Mouse (Mus musculus) left cerebral cortex, postnatal 10 days (tissue): ENCODE data around the gene Pum1. TPM values are rescaled to one million over a fixed set of nuclear protein-coding genes. Genes with fewer than 3 reads are reported as not detected.

ENCODE experiments used
- DNase-seq, 2 experiments: peaks; one replicate each; pipeline ENCODE4 v3.0.0; 2021 to 2022; ENCODE audit warnings: low spot score in 2 of 2, mixed read lengths in 1 of 2; ENCODE audit errors: extremely low spot score in 1 of 2
- intact Hi-C: fragments of 180-260 bp; cut with DNase I; formaldehyde crosslinking; loops from one replicate; pipeline ENCODE4 v1.15.1; 2025
- total RNA-seq, 2 experiments: library from RNA; stranded (reverse); gene quantifications; 2 replicates each; pipeline ENCODE4 v1.2.3; 2021

Pum1 gene
- total RNA-seq, 2 experiments from 2014 or later = 107 to 113 TPM

DNA sequence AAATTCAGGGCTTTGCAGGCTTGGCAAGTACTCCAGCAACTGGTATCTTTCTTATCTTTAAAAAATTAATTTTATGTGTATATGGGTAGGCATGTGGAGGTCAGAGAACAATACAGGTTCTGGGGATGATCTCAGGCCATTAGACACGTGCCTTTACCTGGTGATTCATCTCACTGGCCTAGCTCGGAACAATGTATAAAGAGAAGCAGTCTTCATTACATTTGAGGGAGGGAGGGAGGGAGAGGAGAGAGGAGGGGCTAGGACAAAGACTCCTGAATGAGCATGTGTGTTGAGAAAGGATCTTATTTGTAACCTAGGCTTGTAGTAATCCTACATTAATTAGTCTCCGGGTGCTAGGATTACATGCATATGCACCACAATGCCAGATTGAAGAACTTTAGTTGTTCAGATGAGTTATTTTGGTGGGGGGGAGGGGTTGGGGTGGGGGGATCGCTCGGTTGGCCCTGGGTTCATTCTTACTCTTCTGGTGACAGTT is 48.3 kb downstream of the Pum1 start:
- no peak for DNase-seq
- intact Hi-C loops = no loop called here

DNA sequence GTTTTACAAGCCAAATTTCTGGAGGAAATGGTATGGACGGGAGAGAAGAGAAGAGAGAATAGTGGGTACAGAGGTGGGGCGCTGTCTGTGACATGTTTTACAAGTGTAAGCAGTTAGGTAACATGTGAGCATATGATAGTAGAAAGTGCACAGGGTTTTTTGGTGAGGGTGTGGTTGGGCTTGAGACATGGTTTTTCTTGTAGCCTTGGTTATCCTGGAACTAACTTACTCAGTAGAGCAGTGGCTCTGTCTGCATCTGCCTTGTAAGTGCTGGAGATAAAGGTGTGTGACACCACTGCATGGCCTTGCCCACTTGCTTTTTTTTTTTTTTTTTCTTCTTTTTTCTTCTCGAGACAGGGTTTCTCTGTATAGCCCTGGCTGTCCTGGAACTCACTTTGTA is 49.2 kb downstream of the Pum1 start:
- intact Hi-C loops = no loop called here
- no peak for DNase-seq

GRCm38 (mm10) chr4:130713430-130713829 is 50.3 kb downstream of the Pum1 start:
- intact Hi-C loops = no loop called here

GRCm38 (mm10) chr4:130715126-130715525 is 52.0 kb downstream of the Pum1 start:
- DNase-seq = no peak
- intact Hi-C loops = no loop called here

More at GRCm38 (mm10) chr4:130713430-130713829, 50.3 kb downstream of the Pum1 start:
- DNase-seq = no peak

DNA sequence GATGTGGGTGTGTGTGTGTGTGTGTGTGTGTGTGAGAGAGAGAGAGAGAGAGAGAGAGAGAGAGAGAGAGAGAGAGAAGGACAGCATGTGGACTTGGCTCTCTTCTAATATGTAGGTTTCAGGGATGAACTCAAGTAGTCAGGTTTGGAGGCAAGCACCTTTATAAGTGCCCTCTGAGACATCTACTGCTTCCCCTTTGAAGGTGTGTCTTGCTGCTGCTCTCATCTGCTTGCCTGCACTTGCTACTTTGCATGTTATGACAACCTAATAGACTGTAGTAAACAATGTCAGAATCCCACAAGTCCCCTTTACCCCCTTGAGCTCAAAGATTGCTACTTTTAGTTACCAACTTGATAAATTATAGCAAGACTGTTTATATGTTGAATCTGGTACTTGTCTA is 52.5 kb downstream of the Pum1 start:
- DNase-seq = no peak
- intact Hi-C loops = no loop called here

DNA sequence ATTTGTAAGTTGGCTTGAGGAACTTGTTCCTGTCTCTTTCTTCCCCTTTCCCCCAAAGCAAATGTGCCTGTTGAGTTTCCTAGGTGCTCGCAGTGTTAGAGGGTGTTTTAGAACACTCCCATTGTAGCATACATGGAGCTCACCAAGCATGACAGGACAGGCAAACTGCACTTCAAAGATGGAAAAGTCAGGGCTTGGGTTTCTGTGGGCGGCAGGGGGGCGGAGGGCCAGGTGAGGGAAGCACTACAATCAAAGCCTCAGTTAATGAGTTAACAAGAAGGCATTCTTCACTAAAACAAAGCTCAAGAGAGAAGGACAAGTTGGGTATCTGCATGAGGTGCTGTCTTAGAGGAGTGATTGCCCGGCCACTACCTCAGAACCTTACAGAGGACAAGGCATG is 56.2 kb downstream of the Pum1 start:
- intact Hi-C loops = no loop called here
- no peak for DNase-seq

DNA sequence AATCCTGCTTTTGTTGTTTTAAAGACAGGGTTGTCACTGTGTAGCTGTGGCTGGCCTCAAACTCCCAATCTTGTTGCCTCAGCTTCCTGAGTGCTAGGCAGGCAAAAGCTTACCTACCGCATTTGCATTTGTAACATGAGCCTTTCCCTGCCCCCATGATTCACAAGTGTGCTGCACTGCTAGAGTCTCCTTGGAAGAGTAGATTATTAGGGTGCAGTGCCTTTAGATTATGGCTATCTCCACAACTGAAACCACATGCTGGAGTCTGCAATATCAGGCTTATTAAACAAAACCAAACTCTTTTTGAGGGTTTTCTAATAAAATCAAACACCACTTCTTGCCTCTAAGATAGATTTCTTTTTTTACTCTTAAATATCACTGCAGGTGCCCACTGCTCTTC is 59.5 kb downstream of the Pum1 start:
- no peak for DNase-seq
- intact Hi-C loops = no loop called here

- DNase-seq = peak in 1 of 2 experiments; percentile 35
- intact Hi-C loops = no loop called here
These were observed 63.0 kb downstream of the Pum1 start for GRCm38 (mm10) chr4:130726118-130726517.

- DNase-seq = no peak
- intact Hi-C loops = no loop called here
These were observed 72.8 kb downstream of the Pum1 start for GRCm38 (mm10) chr4:130735957-130736356.

DNA sequence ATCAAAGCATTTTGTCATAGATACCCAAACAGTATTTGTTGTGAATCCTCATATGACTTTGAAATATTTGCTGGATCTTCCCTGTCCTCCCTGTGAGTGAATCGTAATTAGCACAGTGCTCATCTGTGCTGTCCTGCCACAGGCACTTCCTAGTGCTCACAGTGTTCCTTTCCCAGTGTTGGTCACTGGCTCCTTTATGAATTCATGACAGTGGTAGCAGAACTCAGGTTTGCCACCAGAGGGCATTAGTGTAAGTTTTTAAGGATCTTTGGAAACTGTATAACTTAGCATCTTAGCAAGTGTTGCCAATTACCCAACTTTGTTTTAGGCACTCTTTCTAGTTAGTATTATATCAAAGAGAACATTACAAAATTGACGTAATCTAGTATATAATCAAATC is 75.4 kb downstream of the Pum1 start:
- intact Hi-C loops = no loop called here

DNA sequence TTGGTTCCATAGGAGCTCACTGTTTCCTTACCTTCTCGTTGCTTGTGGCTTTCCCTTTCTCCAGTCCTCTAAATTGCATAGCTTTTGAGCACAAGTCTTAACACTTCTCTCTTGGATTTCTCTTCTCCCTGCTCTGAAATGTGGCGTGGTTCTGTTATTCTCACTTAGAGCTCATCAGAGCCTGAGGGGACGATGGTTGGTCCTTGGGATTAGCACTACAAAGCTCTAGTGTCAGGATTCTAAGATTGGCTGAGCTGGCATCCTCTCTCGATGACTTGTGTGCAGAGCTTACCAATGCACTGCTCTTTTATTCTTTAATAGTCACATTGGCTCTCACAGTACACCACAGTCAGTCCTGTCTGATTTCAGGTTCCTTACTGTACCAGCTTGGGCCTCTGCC is 80.9 kb downstream of the Pum1 start:
- DNase-seq = no peak
- intact Hi-C loops = no loop called here

More for the DNA sequence above, 75.4 kb downstream of the Pum1 start:
- peak; percentile 51 to 64 for DNase-seq

DNA sequence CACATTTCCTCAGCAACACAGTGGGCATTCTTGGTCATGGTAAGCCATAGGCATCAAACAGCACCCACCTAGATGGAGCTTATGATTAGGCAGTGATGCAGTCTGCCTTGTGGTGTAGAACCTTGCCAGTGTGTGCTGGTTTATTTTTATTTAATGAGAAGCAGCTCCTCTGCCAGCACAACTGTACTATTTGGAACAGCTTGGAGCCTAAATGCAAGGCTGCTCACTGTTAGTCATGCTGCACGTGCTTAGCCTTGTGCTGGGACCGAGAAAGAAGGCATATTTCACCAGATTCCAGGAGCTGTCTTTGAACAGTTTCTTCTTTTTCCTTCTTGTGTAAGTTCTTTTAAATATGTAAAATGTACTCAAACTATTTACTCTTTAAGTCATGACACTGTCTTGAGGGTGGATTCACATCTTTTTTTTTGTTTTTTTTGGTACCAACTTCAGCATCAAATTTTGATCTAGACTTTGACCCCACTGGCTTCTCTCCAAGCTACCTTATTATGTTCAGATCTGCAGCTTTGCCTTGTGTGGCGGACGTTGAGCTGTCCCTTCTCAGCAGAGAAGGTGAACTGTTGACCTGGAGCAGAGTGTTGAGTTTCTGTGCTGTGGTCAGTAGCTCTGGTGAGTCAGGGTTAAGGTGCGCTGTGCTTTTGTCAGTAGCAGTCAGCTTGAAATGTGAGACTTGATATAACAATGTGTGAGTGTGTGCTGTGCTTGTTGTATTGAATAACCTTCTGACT is 82.6 kb downstream of the Pum1 start:
- intact Hi-C loops = no loop called here

DNA sequence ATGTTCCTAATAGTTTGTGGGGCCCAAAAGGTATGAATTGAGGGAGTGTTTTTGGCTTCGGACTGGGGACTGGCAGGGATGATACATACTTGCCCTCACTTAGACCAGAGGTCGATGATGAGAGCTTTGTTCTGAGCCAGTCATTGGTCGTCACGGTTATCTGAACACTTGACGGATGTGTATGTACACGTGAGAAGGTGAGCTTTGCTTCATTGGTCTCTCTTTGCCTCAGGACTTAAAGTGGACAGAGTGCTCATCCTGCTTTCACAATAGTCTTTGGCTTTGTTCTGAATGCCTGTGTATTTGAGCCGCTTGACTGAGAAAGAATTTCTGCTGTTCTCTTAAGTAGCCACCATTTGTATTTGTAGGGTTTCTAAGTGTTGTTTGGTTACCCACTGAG is 86.4 kb downstream of the Pum1 start:
- DNase-seq = no peak
- intact Hi-C loops = no loop called here

More for the DNA sequence above, 82.6 kb downstream of the Pum1 start:
- DNase-seq = peak; percentile 45 to 79

DNA sequence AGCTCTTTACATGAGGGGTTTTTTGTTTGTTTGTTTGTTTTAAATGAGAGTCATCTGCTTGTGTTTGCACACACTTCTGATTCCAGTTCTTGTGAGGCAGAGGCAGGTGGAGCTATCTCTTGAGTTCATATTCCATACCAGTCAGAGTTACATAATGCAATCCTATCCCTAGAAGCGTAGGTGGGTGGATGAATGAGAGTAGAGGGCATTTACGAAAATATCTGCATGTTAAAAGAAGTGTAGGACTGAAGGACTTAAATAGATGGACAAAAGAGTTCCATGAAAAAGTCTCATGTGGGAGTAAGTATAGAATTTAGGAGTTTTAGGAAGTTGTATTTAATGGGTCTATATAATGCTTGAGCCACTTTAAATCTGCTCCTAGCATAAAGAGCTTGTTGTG is 88.8 kb downstream of the Pum1 start:
- intact Hi-C loops = no loop called here
- no peak for DNase-seq

DNA sequence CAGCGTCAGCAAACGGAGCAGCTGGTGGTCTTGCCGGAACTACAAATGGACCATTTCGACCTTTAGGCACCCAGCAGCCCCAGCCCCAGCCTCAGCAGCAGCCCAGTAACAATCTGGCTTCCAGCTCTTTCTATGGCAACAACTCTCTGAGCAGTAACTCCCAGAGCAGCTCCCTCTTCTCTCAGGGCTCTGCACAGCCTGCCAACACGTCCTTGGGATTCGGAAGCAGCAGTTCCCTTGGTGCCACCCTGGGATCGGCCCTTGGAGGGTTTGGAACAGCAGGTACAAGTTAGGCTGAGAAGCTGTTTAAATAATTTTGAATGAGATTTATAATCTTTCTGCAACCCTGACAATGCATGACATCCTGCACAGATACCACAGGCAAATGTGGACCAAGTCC is 89.5 kb downstream of the Pum1 start:
- intact Hi-C loops = no loop called here
- DNase-seq = no peak

DNA sequence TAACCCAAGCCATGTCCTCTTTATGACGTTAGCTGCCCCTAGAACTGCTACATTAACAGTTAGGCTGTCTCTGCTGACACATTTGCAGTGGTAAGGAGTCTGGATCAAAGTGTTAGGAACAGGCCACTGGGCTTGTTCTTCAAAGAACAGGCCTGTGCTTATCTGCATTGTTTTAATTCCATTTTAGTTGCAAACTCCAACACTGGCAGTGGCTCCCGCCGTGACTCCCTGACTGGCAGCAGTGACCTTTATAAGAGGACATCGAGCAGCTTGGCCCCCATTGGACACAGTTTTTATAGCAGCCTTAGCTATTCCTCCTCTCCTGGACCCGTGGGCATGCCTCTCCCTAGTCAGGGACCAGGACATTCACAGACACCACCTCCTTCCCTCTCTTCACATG is 90.6 kb downstream of the Pum1 start:
- DNase-seq = no peak
- intact Hi-C loops = no loop called here

- DNase-seq = no peak
- intact Hi-C loops = no loop called here
These were observed 91.7 kb downstream of the Pum1 start for GRCm38 (mm10) chr4:130754776-130755175.

DNA sequence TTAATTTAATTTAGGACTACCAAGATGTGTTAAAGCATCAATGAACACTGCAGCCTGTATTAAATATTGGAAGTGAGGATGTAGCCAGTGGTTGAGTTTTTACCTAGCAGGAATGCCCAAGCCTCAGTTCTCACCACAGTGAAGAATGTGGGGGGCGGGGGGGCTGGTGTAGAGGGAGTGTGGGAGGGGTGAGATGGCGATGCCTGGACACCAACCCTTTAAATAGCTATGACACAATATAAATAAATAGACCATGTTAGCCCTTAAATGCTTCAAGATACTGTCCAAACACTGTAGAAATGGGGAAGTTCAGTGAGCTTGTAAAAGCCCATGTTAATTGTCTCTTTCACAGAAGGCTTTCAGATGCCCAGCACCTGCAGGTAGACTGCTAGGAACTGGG is 96.8 kb downstream of the Pum1 start:
- intact Hi-C loops = no loop called here
- DNase-seq = no peak

- intact Hi-C loops = no loop called here
- DNase-seq = peak in 1 of 2 experiments; percentile 25
These were observed 98.7 kb downstream of the Pum1 start for GRCm38 (mm10) chr4:130761809-130762208.

GRCm38 (mm10) chr4:130765399-130766160 is 102.5 kb downstream of the Pum1 start:
- intact Hi-C loops = no loop called here
- DNase-seq = no peak
